Mouse (Mus musculus): ENCODE data around the gene Col25a1. TPM values are rescaled to one million over a fixed set of nuclear protein-coding genes. Genes with fewer than 3 reads are reported as not detected.

Col25a1 gene
- total RNA-seq, 2 experiments from 2014 or later: 44.9 to 47.0 TPM

GRCm38 (mm10) chr3:130128564-130128963, 2.7 kb upstream of the Col25a1 start:
- Histone ChIP-seq H3K27ac (no peak overlapping the region), H3K4me3 (no peak overlapping the region)
- peak in 1 of 2 experiments; percentile 11 for DNase-seq (ENCODE audit: extremely low spot score in 1 of 2, low spot score in 2 of 2)
- no peak for TF ChIP-seq CTCF (IDR thresholded peaks at IDR 0.05)
- intact Hi-C loops (cut with DNase I): no loop called here

- intact Hi-C loops (cut with DNase I): no loop called here
- DNase-seq (ENCODE audit: extremely low spot score in 1 of 2, low spot score in 2 of 2): no peak
Measured at GRCm38 (mm10) chr3:130129635-130130206, 1.6 kb upstream of the Col25a1 start.

GRCm38 (mm10) chr3:130137204-130137603, 5.9 kb downstream of the Col25a1 start:
- no peak for DNase-seq (ENCODE audit: extremely low spot score in 1 of 2, low spot score in 2 of 2)
- Histone ChIP-seq H3K27ac (peak overlapping the region; percentile 32; the same call in 1 of the 2 replicates), H3K4me3 (no peak overlapping the region)
- intact Hi-C loops (cut with DNase I): no loop called here
- TF ChIP-seq CTCF (IDR thresholded peaks at IDR 0.05): no peak

More at GRCm38 (mm10) chr3:130129635-130130206, 1.6 kb upstream of the Col25a1 start:
- Histone ChIP-seq H3K27ac (no peak overlapping the region), H3K4me3 (no peak overlapping the region)
- TF ChIP-seq CTCF (IDR thresholded peaks at IDR 0.05): peak; percentile 22

GRCm38 (mm10) chr3:130137640-130138039, 6.3 kb downstream of the Col25a1 start:
- H3K4me3 ChIP-seq: no peak overlapping the region
- intact Hi-C loops (cut with DNase I): no loop called here
- TF ChIP-seq CTCF (IDR thresholded peaks at IDR 0.05): no peak
- DNase-seq (ENCODE audit: extremely low spot score in 1 of 2, low spot score in 2 of 2): no peak
- H3K27ac ChIP-seq: peak overlapping the region; percentile 32; the same call in 1 of the 2 replicates

GRCm38 (mm10) chr3:130145874-130146273, 14.6 kb downstream of the Col25a1 start:
- DNase-seq (ENCODE audit: extremely low spot score in 1 of 2, low spot score in 2 of 2): no peak
- TF ChIP-seq CTCF (IDR thresholded peaks at IDR 0.05): no peak
- intact Hi-C loops (cut with DNase I): no loop called here
- Histone ChIP-seq H3K4me3 (no peak overlapping the region), H3K27ac (no peak overlapping the region)

- TF ChIP-seq CTCF (IDR thresholded peaks at IDR 0.05): no peak
- no peak overlapping the region for H3K27ac ChIP-seq
- intact Hi-C loops (cut with DNase I): no loop called here
- no peak for DNase-seq (ENCODE audit: extremely low spot score in 1 of 2, low spot score in 2 of 2)
- no peak overlapping the region for H3K4me3 ChIP-seq
Measured at GRCm38 (mm10) chr3:130147827-130148226, 16.5 kb downstream of the Col25a1 start.

GRCm38 (mm10) chr3:130149180-130149579, 17.9 kb downstream of the Col25a1 start:
- intact Hi-C loops (cut with DNase I): no loop called here

GRCm38 (mm10) chr3:130153117-130153516, 21.8 kb downstream of the Col25a1 start:
- DNase-seq (ENCODE audit: extremely low spot score in 1 of 2, low spot score in 2 of 2): no peak
- intact Hi-C loops (cut with DNase I): no loop called here
- Histone ChIP-seq H3K27ac (no peak overlapping the region), H3K4me3 (no peak overlapping the region)
- no peak; the same call in 1 of the 2 replicates for TF ChIP-seq CTCF (IDR thresholded peaks at IDR 0.05)

More at GRCm38 (mm10) chr3:130149180-130149579, 17.9 kb downstream of the Col25a1 start:
- no peak for DNase-seq (ENCODE audit: extremely low spot score in 1 of 2, low spot score in 2 of 2)
- H3K27ac ChIP-seq: no peak overlapping the region
- no peak for TF ChIP-seq CTCF (IDR thresholded peaks at IDR 0.05)
- H3K4me3 ChIP-seq: no peak overlapping the region

- no peak for TF ChIP-seq CTCF (IDR thresholded peaks at IDR 0.05)
- DNase-seq (ENCODE audit: extremely low spot score in 1 of 2, low spot score in 2 of 2): no peak
- Histone ChIP-seq H3K4me3 (no peak overlapping the region), H3K27ac (no peak overlapping the region)
- intact Hi-C loops (cut with DNase I): no loop called here
Measured at GRCm38 (mm10) chr3:130157551-130157950, 26.2 kb downstream of the Col25a1 start.

GRCm38 (mm10) chr3:130159906-130160305, 28.6 kb downstream of the Col25a1 start:
- Histone ChIP-seq H3K4me3 (no peak overlapping the region), H3K27ac (no peak overlapping the region)
- intact Hi-C loops (cut with DNase I): no loop called here
- DNase-seq (ENCODE audit: extremely low spot score in 1 of 2, low spot score in 2 of 2): no peak
- no peak for TF ChIP-seq CTCF (IDR thresholded peaks at IDR 0.05)

- intact Hi-C loops (cut with DNase I): no loop called here
- H3K27ac ChIP-seq: no peak overlapping the region
- DNase-seq (ENCODE audit: extremely low spot score in 1 of 2, low spot score in 2 of 2): no peak
- TF ChIP-seq CTCF (IDR thresholded peaks at IDR 0.05): no peak
- no peak overlapping the region for H3K4me3 ChIP-seq
Measured at GRCm38 (mm10) chr3:130160902-130161301, 29.6 kb downstream of the Col25a1 start.

GRCm38 (mm10) chr3:130161323-130161917, 30.1 kb downstream of the Col25a1 start:
- no peak for DNase-seq (ENCODE audit: extremely low spot score in 1 of 2, low spot score in 2 of 2)
- no peak for TF ChIP-seq CTCF (IDR thresholded peaks at IDR 0.05)
- Histone ChIP-seq H3K27ac (no peak overlapping the region), H3K4me3 (no peak overlapping the region)
- intact Hi-C loops (cut with DNase I): no loop called here

- H3K4me3 ChIP-seq: no peak overlapping the region
- no peak for DNase-seq (ENCODE audit: extremely low spot score in 1 of 2, low spot score in 2 of 2)
- no peak for TF ChIP-seq CTCF (IDR thresholded peaks at IDR 0.05)
Measured at GRCm38 (mm10) chr3:130166875-130167274, 35.6 kb downstream of the Col25a1 start.

More at GRCm38 (mm10) chr3:130166875-130167274, 35.6 kb downstream of the Col25a1 start:
- intact Hi-C loops (cut with DNase I): no loop called here
- H3K27ac ChIP-seq: no peak overlapping the region
